Mouse (Mus musculus): ENCODE measurements around the gene Gm9573. TPM values are rescaled to one million over a fixed set of nuclear protein-coding genes. Genes with fewer than 3 reads are reported as not detected.
A peak's percentile ranks its signal among the peaks of the same experiment; 100 is the strongest.

Gm9573 gene
- polyA plus RNA-seq, 1 experiment from 2014 or later, result not detected

GRCm38 (mm10) chr17:35649429-35649828, 23.0 kb upstream of the Gm9573 start:
- H3K36me3 ChIP-seq (ENCODE audit: control insufficient read depth, insufficient read depth, low read length), result no peaks in the 10 kb centered on the region
- H3K9ac ChIP-seq (ENCODE audit: low read length), result no peak overlapping the region
- H3K4me2 ChIP-seq, result no peak overlapping the region
- ATAC-seq (ENCODE audit: low FRiP score) (no peak), DNase-seq (ENCODE audit: low spot score, missing footprints) (no peak)
- H3K4me3 ChIP-seq (ENCODE audit: low read depth, low read length), result no peak overlapping the region
- H3K27ac ChIP-seq (ENCODE audit: low read depth, low read length), result no peak overlapping the region
- H3K4me1 ChIP-seq (ENCODE audit: control insufficient read depth, insufficient read depth, low read length), result no peaks in the 10 kb centered on the region
- 74% methylated on average over 2 of the region's 2 CpGs for WGBS
- no peaks in the 10 kb centered on the region for H3K9me3 ChIP-seq (ENCODE audit: control insufficient read depth, low read length)
- H3K27me3 ChIP-seq (ENCODE audit: control insufficient read depth, insufficient read depth, low read length), result no peaks in the 10 kb centered on the region

GRCm38 (mm10) chr17:35643609-35644236, 17.3 kb upstream of the Gm9573 start, which contains the start of gene Mucl3:
Gene Mucl3, minus strand, starts transcription at chr17:35643695.
- Histone ChIP-seq H3K9me3 (ENCODE audit: control insufficient read depth, low read length) (no peaks in the 10 kb centered on the region), H3K27ac (ENCODE audit: low read depth, low read length) (no peak within 1 kb of the TSS), H3K9ac (ENCODE audit: low read length) (no peak within 1 kb of the TSS), H3K4me2 (no peak within 1 kb of the TSS), H3K4me1 (ENCODE audit: control insufficient read depth, insufficient read depth, low read length) (no peaks in the 10 kb centered on the region), H3K27me3 (ENCODE audit: control insufficient read depth, insufficient read depth, low read length) (no peaks in the 10 kb centered on the region), H3K36me3 (ENCODE audit: control insufficient read depth, insufficient read depth, low read length) (no peaks in the 10 kb centered on the region), H3K4me3 (ENCODE audit: low read depth, low read length) (no peak within 1 kb of the TSS)
- 77% methylated on average over 13 of the region's 13 CpGs for WGBS
- ATAC-seq (ENCODE audit: low FRiP score), result no peak
- no peak for DNase-seq (ENCODE audit: low spot score, missing footprints)

DNA sequence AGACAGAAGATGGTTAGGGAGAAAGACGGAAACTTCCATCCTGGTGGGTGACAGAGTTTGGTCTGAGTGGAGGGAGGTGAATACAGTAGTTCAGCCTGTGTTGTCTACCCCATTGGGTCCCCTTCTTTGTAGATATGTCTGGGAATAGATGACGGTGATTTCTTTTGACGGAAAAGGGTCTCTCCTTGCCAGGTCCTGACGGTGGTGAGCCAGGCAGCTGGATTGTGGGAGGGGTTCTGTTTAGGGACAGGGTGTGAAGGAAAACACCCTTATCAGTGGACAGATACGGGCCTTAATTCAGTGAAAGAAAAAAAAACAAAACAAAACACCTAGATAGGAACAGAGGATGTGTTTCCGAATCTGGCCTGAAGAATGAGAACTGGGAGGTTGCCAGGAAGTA, 12.9 kb upstream of the Gm9573 start:
- Histone ChIP-seq H3K27me3 (ENCODE audit: control insufficient read depth, insufficient read depth, low read length) (no peaks in the 10 kb centered on the region), H3K4me2 (no peak overlapping the region), H3K9me3 (ENCODE audit: control insufficient read depth, low read length) (no peaks in the 10 kb centered on the region), H3K36me3 (ENCODE audit: control insufficient read depth, insufficient read depth, low read length) (no peaks in the 10 kb centered on the region), H3K4me1 (ENCODE audit: control insufficient read depth, insufficient read depth, low read length) (no peaks in the 10 kb centered on the region), H3K27ac (ENCODE audit: low read depth, low read length) (no peak overlapping the region), H3K4me3 (ENCODE audit: low read depth, low read length) (no peak overlapping the region), H3K9ac (ENCODE audit: low read length) (no peak overlapping the region)
- DNase-seq (ENCODE audit: low spot score, missing footprints), result no peak
- no peak for ATAC-seq (ENCODE audit: low FRiP score)
- 84% methylated on average over 6 of the region's 6 CpGs for WGBS

DNA sequence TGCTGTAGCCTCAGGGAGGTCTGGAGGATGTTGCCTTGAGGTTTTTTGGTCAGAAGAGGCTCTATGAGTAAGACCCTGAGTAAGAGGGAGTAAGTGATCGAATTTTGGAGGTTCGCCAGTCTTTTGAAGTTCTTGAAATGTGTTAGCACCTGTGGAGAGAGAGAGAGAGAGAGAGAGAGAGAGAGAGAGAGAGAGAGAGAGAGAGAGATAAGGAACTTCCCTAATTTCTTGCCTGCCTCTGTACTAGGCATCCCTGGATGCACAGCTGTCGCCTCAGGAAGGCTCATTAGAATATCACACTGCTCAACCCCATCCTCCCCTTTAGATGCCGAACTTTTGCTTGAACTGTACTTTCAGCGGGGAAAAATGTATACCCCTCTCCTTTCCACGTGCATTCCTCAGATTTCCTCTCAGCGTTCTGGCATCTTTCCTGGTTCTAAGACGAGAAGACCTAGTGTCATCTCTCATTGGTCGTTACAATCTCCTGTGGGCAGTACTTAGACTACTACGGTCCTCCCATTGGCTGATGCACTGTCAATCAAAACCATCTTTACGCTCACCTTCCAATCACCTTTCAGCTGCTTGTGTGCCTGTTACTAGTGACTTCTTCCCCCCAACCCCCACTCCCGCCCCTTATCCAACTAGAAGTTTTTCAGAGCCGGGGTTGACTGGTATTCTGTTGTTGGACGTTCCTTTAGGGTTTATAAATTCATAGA, 12.2 kb upstream of the Gm9573 start:
- H3K27me3 ChIP-seq (ENCODE audit: control insufficient read depth, insufficient read depth, low read length), result no peaks in the 10 kb centered on the region
- H3K4me1 ChIP-seq (ENCODE audit: control insufficient read depth, insufficient read depth, low read length), result no peaks in the 10 kb centered on the region
- WGBS, result 26% methylated on average over 14 of the region's 14 CpGs
- 0 out of 2 replicates have a peak overlapping the region, but pooled peaks have one; percentile 1 for H3K4me2 ChIP-seq
- H3K4me3 ChIP-seq (ENCODE audit: low read depth, low read length), result no peak overlapping the region
- ATAC-seq (ENCODE audit: low FRiP score) (peak; percentile 83), DNase-seq (ENCODE audit: low spot score, missing footprints) (peak; percentile 93)
- H3K27ac ChIP-seq (ENCODE audit: low read depth, low read length), result no peak overlapping the region
- no peaks in the 10 kb centered on the region for H3K9me3 ChIP-seq (ENCODE audit: control insufficient read depth, low read length)
- H3K9ac ChIP-seq (ENCODE audit: low read length), result no peak overlapping the region
- H3K36me3 ChIP-seq (ENCODE audit: control insufficient read depth, insufficient read depth, low read length), result no peaks in the 10 kb centered on the region

DNA sequence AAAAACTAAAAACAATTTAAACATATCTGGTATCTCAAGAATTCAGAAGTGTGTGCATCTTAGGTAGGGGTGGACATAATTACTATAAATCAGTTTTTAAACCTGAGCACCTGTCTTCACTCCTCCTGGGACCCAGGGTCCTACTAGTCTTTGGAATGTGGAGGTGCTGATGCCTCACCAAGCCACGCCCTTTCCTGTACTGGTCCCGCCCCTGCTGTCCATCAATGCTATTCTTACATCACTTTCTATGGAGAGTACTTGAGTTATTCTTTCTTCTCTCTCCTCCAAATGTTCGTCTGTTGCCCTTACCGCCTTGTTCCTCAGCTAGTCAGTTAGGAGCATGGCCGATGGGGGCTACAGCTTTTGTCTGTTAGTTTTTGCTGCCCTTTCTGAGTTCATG, 9.9 kb upstream of the Gm9573 start:
- Histone ChIP-seq H3K4me1 (ENCODE audit: control insufficient read depth, insufficient read depth, low read length) (no peaks in the 10 kb centered on the region), H3K4me3 (ENCODE audit: low read depth, low read length) (no peak overlapping the region)
- WGBS, result 39% methylated on average over 5 of the region's 5 CpGs

DNA sequence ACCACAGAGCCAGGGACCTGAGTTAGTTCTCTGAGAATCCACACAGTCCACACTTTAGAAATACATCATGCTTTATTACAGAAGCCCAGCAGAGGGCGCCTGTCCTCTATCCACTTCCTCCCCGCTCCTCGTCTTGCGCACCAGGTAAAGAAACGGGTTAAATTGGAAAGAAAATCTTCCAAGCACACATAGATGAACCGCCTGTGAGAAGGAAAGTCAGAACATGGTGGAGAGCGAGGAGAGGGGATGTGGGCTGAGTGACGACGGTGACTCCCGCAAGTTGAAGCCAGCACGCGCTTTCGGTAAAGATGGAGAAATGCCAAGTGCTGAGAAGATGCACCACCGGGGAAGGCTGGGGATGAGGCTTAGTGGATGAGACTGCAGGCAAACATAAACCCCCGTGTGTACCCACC, 9.3 kb upstream of the Gm9573 start:
- H3K9ac ChIP-seq (ENCODE audit: low read length), result no peak overlapping the region
- no peaks in the 10 kb centered on the region for H3K4me1 ChIP-seq (ENCODE audit: control insufficient read depth, insufficient read depth, low read length)
- H3K27me3 ChIP-seq (ENCODE audit: control insufficient read depth, insufficient read depth, low read length), result no peaks in the 10 kb centered on the region
- WGBS, result 2% methylated on average over 15 of the region's 15 CpGs
- H3K36me3 ChIP-seq (ENCODE audit: control insufficient read depth, insufficient read depth, low read length), result no peaks in the 10 kb centered on the region
- DNase-seq (ENCODE audit: low spot score, missing footprints), result peak; percentile 96
- H3K27ac ChIP-seq (ENCODE audit: low read depth, low read length), result no peak overlapping the region
- peak overlapping the region; percentile 53 for H3K4me2 ChIP-seq
- no peaks in the 10 kb centered on the region for H3K9me3 ChIP-seq (ENCODE audit: control insufficient read depth, low read length)
- peak overlapping the region; percentile 24; the same call in 1 of the 2 replicates for H3K4me3 ChIP-seq (ENCODE audit: low read depth, low read length)
- peak; percentile 70; the same call in 1 of the 2 replicates for ATAC-seq (ENCODE audit: low FRiP score)

More for the DNA sequence above, 9.9 kb upstream of the Gm9573 start:
- H3K4me2 ChIP-seq, result no peak overlapping the region
- H3K27ac ChIP-seq (ENCODE audit: low read depth, low read length), result no peak overlapping the region
- H3K27me3 ChIP-seq (ENCODE audit: control insufficient read depth, insufficient read depth, low read length), result no peaks in the 10 kb centered on the region
- H3K9me3 ChIP-seq (ENCODE audit: control insufficient read depth, low read length), result no peaks in the 10 kb centered on the region
- ATAC-seq (ENCODE audit: low FRiP score), result no peak
- no peaks in the 10 kb centered on the region for H3K36me3 ChIP-seq (ENCODE audit: control insufficient read depth, insufficient read depth, low read length)
- DNase-seq (ENCODE audit: low spot score, missing footprints), result no peak
- H3K9ac ChIP-seq (ENCODE audit: low read length), result no peak overlapping the region

DNA sequence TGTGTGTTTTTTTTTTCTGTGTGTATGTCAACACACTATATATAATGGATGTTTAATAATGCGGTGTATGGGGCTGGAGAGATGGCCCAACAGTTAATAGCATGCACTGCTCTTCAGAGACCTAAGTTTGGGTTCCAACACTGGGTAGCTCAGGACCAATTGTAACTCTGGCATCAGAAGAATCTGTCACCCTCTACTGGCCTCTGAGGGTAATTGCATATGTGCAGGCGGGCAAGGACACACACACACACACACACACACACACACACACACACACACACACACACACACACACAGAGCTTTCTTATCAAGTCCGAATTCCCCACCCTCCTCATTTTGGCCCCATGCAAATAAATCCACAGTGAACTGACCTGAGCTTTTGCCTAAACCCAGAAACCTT, 8.8 kb upstream of the Gm9573 start:
- H3K4me3 ChIP-seq (ENCODE audit: low read depth, low read length), result no peak overlapping the region
- no peaks in the 10 kb centered on the region for H3K27me3 ChIP-seq (ENCODE audit: control insufficient read depth, insufficient read depth, low read length)
- H3K9ac ChIP-seq (ENCODE audit: low read length), result no peak overlapping the region
- ATAC-seq (ENCODE audit: low FRiP score) (no peak), DNase-seq (ENCODE audit: low spot score, missing footprints) (no peak)
- H3K4me2 ChIP-seq, result no peak overlapping the region
- no peaks in the 10 kb centered on the region for H3K9me3 ChIP-seq (ENCODE audit: control insufficient read depth, low read length)
- no peaks in the 10 kb centered on the region for H3K4me1 ChIP-seq (ENCODE audit: control insufficient read depth, insufficient read depth, low read length)
- 84% methylated on average over 3 of the region's 3 CpGs for WGBS
- no peaks in the 10 kb centered on the region for H3K36me3 ChIP-seq (ENCODE audit: control insufficient read depth, insufficient read depth, low read length)
- H3K27ac ChIP-seq (ENCODE audit: low read depth, low read length), result no peak overlapping the region

- DNase-seq (ENCODE audit: low spot score, missing footprints), result no peak
- Histone ChIP-seq H3K4me3 (ENCODE audit: low read depth, low read length) (no peak overlapping the region), H3K36me3 (ENCODE audit: control insufficient read depth, insufficient read depth, low read length) (no peaks in the 10 kb centered on the region), H3K9ac (ENCODE audit: low read length) (0 out of 2 replicates have a peak overlapping the region, but pooled peaks have one; percentile 13), H3K4me1 (ENCODE audit: control insufficient read depth, insufficient read depth, low read length) (no peaks in the 10 kb centered on the region), H3K4me2 (no peak overlapping the region), H3K27ac (ENCODE audit: low read depth, low read length) (no peak overlapping the region), H3K9me3 (ENCODE audit: control insufficient read depth, low read length) (no peaks in the 10 kb centered on the region), H3K27me3 (ENCODE audit: control insufficient read depth, insufficient read depth, low read length) (no peaks in the 10 kb centered on the region)
- 22% methylated on average over 1 of the region's 1 CpGs for WGBS
- no peak for ATAC-seq (ENCODE audit: low FRiP score)
Observed at GRCm38 (mm10) chr17:35633992-35634391, 7.6 kb upstream of the Gm9573 start.

- Histone ChIP-seq H3K9ac (ENCODE audit: low read length) (no peak overlapping the region), H3K9me3 (ENCODE audit: control insufficient read depth, low read length) (no peaks in the 10 kb centered on the region)
- WGBS, result 70% methylated on average over 4 of the region's 4 CpGs
Observed at GRCm38 (mm10) chr17:35617127-35617526, 9.3 kb downstream of the Gm9573 start.

More at GRCm38 (mm10) chr17:35617127-35617526, 9.3 kb downstream of the Gm9573 start:
- no peaks in the 10 kb centered on the region for H3K4me1 ChIP-seq (ENCODE audit: control insufficient read depth, insufficient read depth, low read length)
- no peak overlapping the region for H3K4me2 ChIP-seq
- DNase-seq (ENCODE audit: low spot score, missing footprints) (no peak), ATAC-seq (ENCODE audit: low FRiP score) (no peak)
- H3K36me3 ChIP-seq (ENCODE audit: control insufficient read depth, insufficient read depth, low read length), result no peaks in the 10 kb centered on the region
- no peak overlapping the region for H3K27ac ChIP-seq (ENCODE audit: low read depth, low read length)
- no peaks in the 10 kb centered on the region for H3K27me3 ChIP-seq (ENCODE audit: control insufficient read depth, insufficient read depth, low read length)
- no peak overlapping the region for H3K4me3 ChIP-seq (ENCODE audit: low read depth, low read length)
